Mouse (Mus musculus) left cerebral cortex, adult 18-20 months (tissue): Measurements from ENCODE around the gene Rdh1. TPM values are rescaled to one million over a fixed set of nuclear protein-coding genes. Genes with fewer than 3 reads are reported as not detected.
"Not testable (repeated sequence)": the region's sequence is repeated elsewhere in the genome, so short reads cannot be mapped to it uniquely, and the experiment has no call there.

ENCODE experiments used
- DNase-seq, 2 experiments: peaks; one replicate each; pipeline ENCODE4 v3.0.0; 2021 to 2022; ENCODE audit warnings: low spot score in 2 of 2, mixed read lengths in 1 of 2
- total RNA-seq, 2 experiments: library from RNA; stranded (reverse); gene quantifications; 2 replicates each; pipeline ENCODE4 v1.2.3; 2021

The Rdh1 gene
- total RNA-seq, 2 experiments from 2014 or later, result 0.19 TPM; not detected in 1

DNA sequence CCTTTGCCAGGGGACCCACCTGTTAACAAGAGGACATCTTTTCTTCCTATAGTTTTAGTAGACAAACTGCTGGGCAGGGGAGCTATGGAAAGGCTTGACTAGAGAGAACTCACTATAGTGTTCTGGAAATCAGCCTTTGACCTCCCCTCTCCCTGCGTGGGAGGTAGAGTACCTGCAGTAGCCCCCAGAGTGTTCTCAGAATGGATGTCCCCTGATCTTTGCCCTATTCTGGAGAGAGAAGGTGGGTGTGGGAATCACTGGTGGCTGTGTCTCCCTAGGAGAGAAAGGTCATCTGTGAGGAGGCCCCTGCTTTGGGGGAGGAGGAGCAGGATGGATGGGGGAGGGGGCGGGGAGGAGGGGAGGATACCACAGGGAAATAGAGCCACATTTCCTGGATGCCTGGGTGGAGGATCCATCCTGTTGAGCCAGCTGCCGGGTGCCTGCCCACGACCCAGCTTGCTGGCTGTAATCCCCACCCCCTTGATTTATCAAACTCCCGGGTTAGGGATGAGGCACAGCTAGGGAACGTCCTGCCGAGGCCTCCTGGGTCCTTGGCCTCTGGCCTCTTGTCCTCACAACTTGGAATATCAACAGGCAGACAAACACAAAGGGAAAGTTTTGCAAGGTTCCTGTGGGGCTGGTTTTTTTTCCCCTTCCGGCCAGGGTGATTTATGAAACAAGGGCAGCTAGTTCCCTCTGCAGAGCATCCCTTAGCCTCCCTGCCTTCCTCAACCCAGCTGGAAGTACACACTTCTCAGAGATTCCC, 10.5 kb upstream of the Rdh1 start:
- DNase-seq, result no peak

DNA sequence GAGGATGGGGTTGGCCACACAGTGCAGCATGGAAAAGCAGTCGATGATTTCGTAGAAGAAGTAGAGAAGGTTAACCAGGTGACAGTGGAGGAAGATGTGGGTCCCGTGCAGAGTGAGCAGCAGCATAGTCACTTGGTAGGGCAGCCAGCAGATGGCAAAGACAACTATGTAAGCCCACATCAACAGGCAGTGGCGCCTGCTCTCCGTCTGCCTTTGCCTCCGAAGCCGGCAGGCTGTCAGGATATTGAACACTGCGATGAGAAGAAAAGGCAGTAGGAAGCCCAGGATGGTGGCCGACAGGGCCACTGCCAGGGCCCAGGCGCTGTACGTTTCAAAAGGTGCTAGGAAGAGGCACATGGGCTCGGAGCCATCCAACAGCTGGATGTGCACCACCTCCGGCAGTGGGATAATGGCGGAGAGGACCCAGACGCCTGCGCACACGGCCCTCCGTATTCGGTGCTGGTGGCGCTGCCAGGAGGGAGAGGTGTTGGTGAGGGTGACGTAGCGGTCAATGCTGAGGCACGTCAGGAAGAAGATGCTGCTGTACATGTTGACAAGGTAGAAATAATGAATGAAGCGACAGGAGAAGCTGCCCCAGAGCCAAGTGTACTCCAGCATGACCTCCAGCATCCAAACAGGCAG, 9.3 kb upstream of the Rdh1 start:
- no peak for DNase-seq

DNA sequence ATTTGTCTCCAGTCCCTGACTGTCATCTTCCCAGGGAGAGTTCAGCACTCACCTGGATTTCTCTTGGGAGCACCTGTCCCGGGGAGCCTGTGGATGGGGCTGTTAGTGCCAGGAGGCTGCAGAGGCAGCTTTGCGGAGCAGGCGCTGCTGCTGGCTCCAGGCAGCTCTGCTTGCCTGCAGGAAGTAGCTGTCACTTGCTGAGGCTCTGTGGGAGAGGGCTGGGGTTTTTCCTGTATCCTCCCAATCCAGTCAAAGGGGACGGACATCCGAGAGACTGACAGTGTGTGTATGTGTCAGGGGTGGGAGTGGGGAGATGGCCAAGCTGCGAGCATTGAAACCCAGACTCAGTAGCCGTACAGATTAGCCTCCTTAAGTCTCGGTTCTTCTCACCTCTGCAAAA, 8.0 kb upstream of the Rdh1 start, which contains the start of gene Gpr182:
TSS of gene Gpr182 (minus strand) at position 185 of the 400 bp plus-strand sequence.
- no peak for DNase-seq

GRCm38 (mm10) chr10:127754566-127755166, 4.9 kb upstream of the Rdh1 start:
- DNase-seq, result no peak

- DNase-seq, result no peak
These were observed 4.3 kb upstream of the Rdh1 start for GRCm38 (mm10) chr10:127755246-127755645.

- peak in 1 of 2 experiments; percentile 0 for DNase-seq
These were observed 3.6 kb upstream of the Rdh1 start for GRCm38 (mm10) chr10:127755770-127756468.

GRCm38 (mm10) chr10:127762926-127763325, 3.4 kb downstream of the Rdh1 start:
- DNase-seq, result not testable (repeated sequence)

DNA sequence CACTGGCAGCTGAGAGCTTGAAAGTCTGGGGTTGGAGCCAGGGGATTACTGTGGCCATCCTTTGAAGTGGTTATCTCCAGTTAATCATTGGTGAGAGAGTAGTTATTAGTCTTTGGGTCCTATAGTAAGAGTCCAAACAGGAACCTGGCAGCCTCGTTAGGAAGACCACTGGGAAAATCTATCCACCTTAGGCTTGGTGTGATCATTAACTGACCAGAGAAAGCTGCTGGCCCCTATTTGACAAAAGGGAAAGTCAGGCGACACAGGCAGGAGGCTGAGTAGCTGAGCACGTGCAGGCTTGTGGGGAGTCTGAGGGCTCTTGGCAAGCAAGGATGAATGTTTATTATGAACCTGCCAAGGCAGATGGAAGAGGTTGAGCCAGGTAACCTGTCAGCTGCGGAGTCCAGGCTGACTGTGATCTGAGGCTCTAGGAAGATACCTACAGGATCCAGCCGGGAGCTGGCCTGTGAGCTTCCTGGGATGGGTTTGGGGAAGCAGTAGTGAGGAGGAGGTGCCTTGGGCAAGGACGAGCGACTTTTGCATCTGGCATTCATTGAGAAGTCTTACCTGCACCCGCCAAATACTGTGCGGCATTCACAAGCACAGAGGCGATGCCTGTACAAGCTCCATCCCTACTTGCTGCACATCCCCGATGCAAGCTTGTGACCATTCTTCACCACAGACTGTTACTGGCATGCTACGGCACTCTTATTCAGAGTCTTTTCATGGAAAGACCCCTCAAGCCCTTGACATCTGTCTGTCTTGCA, 4.6 kb downstream of the Rdh1 start:
- DNase-seq, result no peak

- DNase-seq, result no peak
These were observed 7.0 kb downstream of the Rdh1 start for GRCm38 (mm10) chr10:127766564-127766963.

- no peak for DNase-seq
These were observed 16.5 kb downstream of the Rdh1 start, which contains the start of gene Rdh9 for GRCm38 (mm10) chr10:127776011-127776410. TSS of gene Rdh9 (plus strand) at chr10:127776386.

- DNase-seq, result not testable (repeated sequence)
These were observed 22.8 kb downstream of the Rdh1 start for GRCm38 (mm10) chr10:127782321-127782720.

DNA sequence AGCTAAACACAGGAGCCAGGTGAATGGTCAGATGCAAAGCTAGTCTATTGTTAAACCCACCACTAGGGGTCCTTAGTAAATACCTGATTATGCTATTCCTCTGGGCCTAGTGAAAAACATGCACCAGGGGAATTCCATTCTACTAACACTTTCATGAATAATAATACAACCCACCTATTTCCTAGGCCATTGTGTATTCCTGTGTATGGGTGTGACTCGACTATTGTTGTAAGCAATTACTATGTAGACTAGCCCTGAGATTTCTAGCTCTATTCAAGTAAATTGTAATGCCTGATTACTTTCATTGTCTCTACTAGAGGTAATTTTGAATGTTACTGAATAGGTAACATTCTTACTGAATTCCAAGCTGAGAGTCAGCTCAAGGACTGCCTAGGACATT, 25.9 kb downstream of the Rdh1 start:
- DNase-seq, result not testable (repeated sequence)

DNA sequence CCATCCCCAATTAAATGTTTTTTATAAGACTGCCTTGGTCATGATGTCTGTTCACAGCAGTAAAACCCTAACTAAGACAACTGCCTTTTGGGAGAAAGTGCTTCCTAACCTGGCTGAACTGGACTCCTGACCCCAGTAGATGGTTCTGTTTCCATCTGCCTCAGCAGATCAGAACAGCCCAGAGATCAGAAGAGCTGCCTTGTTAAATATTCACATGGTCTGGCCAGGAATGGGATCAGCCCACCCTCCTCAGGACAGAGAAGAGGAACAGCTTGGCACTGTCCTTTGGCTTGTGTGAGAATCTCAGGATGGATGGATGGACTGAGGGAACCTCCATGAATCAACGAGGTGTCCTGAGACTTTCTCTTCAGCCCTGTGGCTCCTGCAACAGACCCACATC, 39.8 kb downstream of the Rdh1 start:
- no peak for DNase-seq

DNA sequence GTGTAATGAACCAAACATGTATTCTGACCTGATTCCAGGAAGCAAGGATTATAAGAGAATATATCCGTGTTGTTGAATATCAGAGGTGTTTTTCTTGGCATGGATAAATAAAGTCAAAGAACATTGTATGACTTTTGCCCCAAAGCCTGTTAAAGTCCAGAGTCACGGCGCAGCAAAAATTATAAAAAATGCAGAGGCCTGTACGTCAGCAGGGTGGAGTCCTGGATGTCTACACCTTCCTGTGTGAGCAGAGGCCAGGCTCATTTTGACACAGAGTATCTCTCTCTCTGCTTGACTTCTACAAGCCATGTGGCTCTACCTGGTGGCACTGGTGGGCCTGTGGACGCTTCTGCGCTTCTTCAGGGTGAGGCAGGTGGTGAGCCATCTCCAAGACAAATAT, 41.4 kb downstream of the Rdh1 start, which contains the start of gene Rdh16:
TSS of gene Rdh16 (plus strand) at position 262 of the 400 bp plus-strand sequence.
- no peak for DNase-seq

GRCm38 (mm10) chr10:127801612-127802011, 42.1 kb downstream of the Rdh1 start:
- DNase-seq, result no peak

- no peak for DNase-seq
These were observed 42.7 kb downstream of the Rdh1 start for GRCm38 (mm10) chr10:127802236-127802635.

DNA sequence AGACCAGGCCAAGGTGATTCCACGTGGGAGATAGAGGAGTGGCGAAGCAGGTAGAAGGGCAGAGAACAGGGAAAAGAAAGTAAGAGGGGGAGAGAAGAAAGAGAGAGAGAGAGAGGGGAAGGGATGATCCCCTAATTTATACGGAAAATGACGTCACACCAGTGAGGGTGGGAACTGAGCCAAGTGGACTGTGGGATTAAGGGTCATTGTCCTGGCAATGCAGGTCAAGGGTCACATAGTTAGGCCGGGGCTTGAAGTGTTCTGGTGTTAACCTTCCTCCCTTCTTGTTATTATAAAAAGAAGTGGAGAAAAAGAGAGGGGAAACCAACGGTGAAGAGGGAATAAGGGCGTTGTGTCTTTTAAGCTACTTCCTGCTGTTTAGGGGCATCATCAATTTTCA, 44.9 kb downstream of the Rdh1 start:
- no peak for DNase-seq

DNA sequence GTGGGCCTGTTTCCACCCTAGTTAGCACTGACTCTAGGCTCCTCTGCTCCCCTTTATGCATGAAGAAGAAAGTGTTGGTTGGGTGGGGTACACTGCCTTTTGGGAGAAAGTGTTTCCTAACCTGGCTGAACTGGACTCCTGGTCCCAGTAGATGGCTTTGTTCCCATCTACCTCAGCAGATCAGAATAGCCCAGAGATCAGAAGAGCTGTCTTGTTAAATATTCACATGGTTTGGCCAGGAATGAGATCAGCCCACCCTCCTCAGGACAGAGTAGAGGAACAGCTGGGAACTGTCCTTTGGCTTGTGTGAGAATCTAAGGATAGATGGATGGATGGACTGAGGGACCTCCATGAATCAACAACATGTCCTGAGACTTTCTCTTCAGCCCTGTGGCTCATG, 56.4 kb downstream of the Rdh1 start:
- no peak for DNase-seq

DNA sequence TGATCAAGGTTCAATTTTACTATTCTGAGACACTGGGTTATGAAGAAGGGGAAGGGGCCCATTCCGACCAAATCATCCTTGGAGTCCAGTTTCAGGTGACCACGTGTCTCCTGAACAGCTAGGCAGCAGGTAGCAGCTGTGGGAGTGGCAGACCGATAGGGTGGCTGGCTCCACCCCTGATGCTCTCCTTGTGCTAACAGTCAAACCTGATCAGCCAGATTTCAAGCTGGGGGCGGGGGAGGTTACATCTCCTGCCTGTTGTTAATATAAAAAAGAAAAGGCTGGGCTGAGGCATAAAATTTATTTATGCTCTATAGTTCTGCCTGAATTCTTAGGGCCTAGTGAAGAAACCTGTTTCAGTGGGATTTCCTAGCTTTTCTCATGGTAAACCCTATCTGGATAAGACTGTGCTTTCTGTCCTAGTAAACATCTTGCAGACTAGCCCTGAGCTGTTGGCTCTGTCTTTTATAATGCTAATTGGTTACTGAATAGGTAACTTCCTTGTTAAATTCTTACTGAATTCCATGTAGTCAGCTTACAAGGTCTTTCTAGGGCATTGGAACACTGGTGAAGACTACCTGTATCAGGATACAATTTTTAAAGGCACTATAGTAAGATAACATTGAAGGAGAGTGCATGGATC, 57.9 kb downstream of the Rdh1 start:
- not testable (repeated sequence) for DNase-seq
